ENCODE assay signal across 24 mouse cellular contexts in the genomic region with DNA sequence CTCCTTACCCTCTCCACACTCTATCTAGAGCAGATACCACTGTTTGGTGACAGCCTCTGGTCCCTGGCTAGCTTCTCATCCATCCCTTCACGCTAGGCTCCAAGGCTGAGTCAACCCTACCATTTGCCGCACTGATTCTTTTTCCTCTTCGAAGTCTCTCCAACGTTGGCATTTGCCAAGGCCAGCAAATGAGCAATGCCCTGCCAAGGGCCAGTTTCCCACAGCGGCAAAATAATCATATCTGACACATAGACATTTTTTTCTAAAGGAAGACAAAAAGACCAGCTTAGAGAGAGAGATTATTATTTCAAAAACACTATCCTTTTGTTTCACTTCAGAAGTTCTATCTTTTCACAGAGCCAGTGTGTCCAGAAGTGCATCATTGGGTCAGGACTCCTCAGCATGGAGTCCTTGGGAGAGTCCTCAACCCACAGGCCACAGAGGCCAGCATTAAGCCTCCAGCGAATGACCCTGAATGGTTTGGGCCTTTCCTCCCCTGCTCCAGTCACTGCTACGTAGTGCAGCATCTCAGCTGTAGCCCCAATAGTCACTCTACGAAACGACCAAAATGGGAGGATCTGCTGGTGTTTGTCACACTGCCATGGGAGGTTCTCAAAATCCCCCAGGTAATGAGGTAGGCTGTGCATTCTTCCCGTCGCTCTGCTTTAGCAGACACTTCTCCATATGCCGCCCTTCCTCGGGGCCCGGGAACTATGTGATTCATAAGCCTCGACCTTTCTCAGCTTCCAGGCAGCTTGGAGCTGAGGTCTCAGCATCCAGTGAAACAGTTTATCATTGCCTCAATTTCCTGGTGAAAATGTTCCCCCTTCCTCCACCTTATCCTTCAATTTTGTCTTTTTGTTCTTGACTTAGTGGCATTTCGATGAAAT. TPM values are rescaled to one million over a fixed set of nuclear protein-coding genes. Genes with fewer than 3 reads are reported as not detected.
DNase-seq lines count a peak whose midpoint lies in the region; ATAC-seq lines count a peak whose summit lies in the region.
"Had no signal": no experiment of that assay in that cellular context is flagged by ENCODE, and none has a peak within 500 bp of the region (broad histone marks: within the 10 kb centered on the region; RNA-seq: fewer than 3 reads in every experiment).

No protein-coding gene starts in this region.

- H3K4me1 ChIP-seq in heart, embryonic 13.5 days: peaks cover 48% of the 10 kb centered on the region
- H3K4me1 ChIP-seq in liver, embryonic 16.5 days (ENCODE audit: control insufficient read depth, low read depth, low read length): peaks cover 32% of the 10 kb centered on the region
- H3K4me1 ChIP-seq in hindbrain, embryonic 16.5 days (ENCODE audit: control insufficient read depth, insufficient read depth, low read depth, low read length): 0 out of 2 replicates have a peak, but pooled peaks cover 2% of the 10 kb centered on the region
- H3K4me1 ChIP-seq: forebrain, embryonic 13.5 days had no signal

- no peak overlapping the region for H3K27ac ChIP-seq in heart, embryonic 13.5 days (replicated peaks)
- peak overlapping the region; percentile 40; the same call in 1 of the 2 replicates for H3K27ac ChIP-seq in liver, embryonic 16.5 days (ENCODE audit: low read length)
- no peak overlapping the region for H3K27ac ChIP-seq in hindbrain, embryonic 16.5 days (ENCODE audit: low read depth, low read length)
- H3K27ac ChIP-seq: forebrain, embryonic 13.5 days; kidney, postnatal 0 days; limb, embryonic 15.5 days; midbrain, embryonic 12.5 days had no signal

- no peak for ATAC-seq in heart, embryonic 13.5 days (ENCODE audit: extremely low read depth, insufficient number of reproducible peaks, low FRiP score, low TSS enrichment)
- no peak for ATAC-seq in liver, embryonic 16.5 days (ENCODE audit: low read depth)
- ATAC-seq in hindbrain, embryonic 16.5 days: no peak
- ATAC-seq: forebrain, embryonic 13.5 days; lung, postnatal 0 days; Patski had no signal

- H3K4me3 ChIP-seq in heart, embryonic 13.5 days: no peak overlapping the region
- no peak overlapping the region for H3K4me3 ChIP-seq in liver, embryonic 16.5 days (ENCODE audit: low read depth, low read length)
- no peak overlapping the region for H3K4me3 ChIP-seq in hindbrain, embryonic 16.5 days (ENCODE audit: low read length)
- H3K4me3 ChIP-seq: forebrain, embryonic 13.5 days; limb, embryonic 15.5 days; midbrain, embryonic 12.5 days had no signal

- peak overlapping the region; percentile 18 for H3K4me2 ChIP-seq in heart, embryonic 13.5 days
- H3K4me2 ChIP-seq in liver, embryonic 16.5 days (ENCODE audit: low read depth, low read length): no peak overlapping the region; the same call in 1 of the 2 replicates
- H3K4me2 ChIP-seq in hindbrain, embryonic 16.5 days (ENCODE audit: low read length): no peak overlapping the region
- H3K4me2 ChIP-seq: forebrain, embryonic 13.5 days; limb, embryonic 15.5 days; midbrain, embryonic 12.5 days had no signal

- H3K27me3 ChIP-seq in heart, embryonic 13.5 days (replicated peaks): no peaks in the 10 kb centered on the region
- no peaks in the 10 kb centered on the region for H3K27me3 ChIP-seq in liver, embryonic 16.5 days (ENCODE audit: control insufficient read depth, insufficient read depth, low read depth, low read length)
- H3K27me3 ChIP-seq in hindbrain, embryonic 16.5 days (replicated peaks; ENCODE audit: control insufficient read depth, insufficient read depth, low read length): no peaks in the 10 kb centered on the region
- H3K27me3 ChIP-seq: forebrain, embryonic 13.5 days; limb, embryonic 15.5 days; midbrain, embryonic 12.5 days; Patski had no signal

- no peak overlapping the region for H3K9ac ChIP-seq in heart, embryonic 13.5 days
- 0 out of 2 replicates have a peak overlapping the region, but pooled peaks have one; percentile 34 for H3K9ac ChIP-seq in liver, embryonic 16.5 days (ENCODE audit: low read depth, low read length)
- H3K9ac ChIP-seq in hindbrain, embryonic 16.5 days (ENCODE audit: low read depth, low read length): no peak overlapping the region
- H3K9ac ChIP-seq: forebrain, embryonic 13.5 days; limb, embryonic 15.5 days; midbrain, embryonic 12.5 days had no signal

- H3K36me3 ChIP-seq in heart, embryonic 13.5 days: no peaks in the 10 kb centered on the region
- H3K36me3 ChIP-seq in liver, embryonic 16.5 days (ENCODE audit: control insufficient read depth, insufficient read depth): no peaks in the 10 kb centered on the region
- no peaks in the 10 kb centered on the region for H3K36me3 ChIP-seq in hindbrain, embryonic 16.5 days (ENCODE audit: control insufficient read depth, insufficient read depth, low read length)
- H3K36me3 ChIP-seq: limb, embryonic 15.5 days; midbrain, embryonic 12.5 days had no signal

- peak; percentile 82 to 91 for DNase-seq in adrenal gland, adult (ENCODE audit: inconsistent age in 2 of 2, low spot score in 1 of 2)
- DNase-seq in adrenal gland, postnatal 4 days (ENCODE audit: low spot score in 2 of 2): no peak
- no peak for DNase-seq in heart, adult 9 months (ENCODE audit: low spot score in 2 of 2)
- DNase-seq in adrenal gland, postnatal 14 days: peak; percentile 77
- no peak for DNase-seq in c-Kit-positive CD71-positive TER-119-positive erythroid progenitor cells, embryonic 14.5 days (ENCODE audit: low spot score)
- DNase-seq: cerebellum, adult 18-20 months; gastrocnemius, postnatal 10 days; kidney, adult 11 months; layer of hippocampus, postnatal 36 days; retina, postnatal 1 day; right cerebral cortex, postnatal 4 days; thymus, postnatal 14 days had no signal

- H3K9me3 ChIP-seq in heart, embryonic 13.5 days: 0 out of 2 replicates have a peak, but pooled peaks cover 3% of the 10 kb centered on the region
- H3K9me3 ChIP-seq in liver, embryonic 16.5 days (replicated peaks; ENCODE audit: control insufficient read depth, low read length): no peaks in the 10 kb centered on the region
- no peaks in the 10 kb centered on the region for H3K9me3 ChIP-seq in hindbrain, embryonic 16.5 days (ENCODE audit: control insufficient read depth, low read length)
- H3K9me3 ChIP-seq: forebrain, embryonic 13.5 days; limb, embryonic 15.5 days; midbrain, embryonic 12.5 days had no signal

- WGBS in heart, embryonic 13.5 days: 81% methylated on average over 16 of the region's 16 CpGs
- WGBS in liver, embryonic 16.5 days (ENCODE audit: insufficient replicate concordance): 77% methylated on average over 16 of the region's 16 CpGs
- WGBS in hindbrain, embryonic 16.5 days: 91% methylated on average over 16 of the region's 16 CpGs

RNA-seq across cellular contexts. Expression of gene Ackr3, which starts 35.8 kb away (rescaled TPM):
- total RNA-seq in adrenal gland, postnatal 4 days (2021): 10 to 100 TPM; 19.5 to 22.2 TPM
- polyA plus RNA-seq in heart, embryonic 13.5 days (2015; fragmentation: Nextera tagmentation; extraction: Ambion mirVana): 38.3 and 38.5 TPM in 2 replicates
- total RNA-seq in adrenal gland, postnatal 14 days (2021): 66.0 and 91.4 TPM in 2 replicates
- polyA plus RNA-seq in liver, embryonic 16.5 days (2015; fragmentation: Nextera tagmentation; extraction: Ambion mirVana): 1.4 and 1.8 TPM in 2 replicates
- 10.8 and 11.5 TPM in 2 replicates for polyA plus RNA-seq in hindbrain, embryonic 16.5 days (2015; fragmentation: Nextera tagmentation; extraction: Ambion mirVana)
- total RNA-seq: common myeloid progenitor, adult 5-6 weeks; megakaryocyte progenitor cell, adult 5-6 weeks; monocyte, adult 5-6 weeks had no signal

Comparison
In these comparisons a context has a peak if more than half of its experiments do, and no peak if none do; other contexts are left out.
1. DNase-seq: peak in adrenal gland, adult (2 of 2) and adrenal gland, postnatal 14 days (single experiment); none in adrenal gland, postnatal 4 days (0 of 2), heart, adult 9 months (0 of 2) and c-Kit-positive CD71-positive TER-119-positive erythroid progenitor cells, embryonic 14.5 days (single experiment).